Mouse (Mus musculus): ENCODE results near the gene Amhr2. TPM values are rescaled to one million over a fixed set of nuclear protein-coding genes. Genes with fewer than 3 reads are reported as not detected.

Amhr2 gene
- polyA plus RNA-seq, 1 experiment from 2014 or later: 0.38 TPM

- ATAC-seq (ENCODE audit: insufficient number of reproducible peaks, low FRiP score): no peak
- WGBS: 75% methylated on average over 9 of the region's 9 CpGs
Observed at GRCm38 (mm10) chr15:102502254-102502840, 57.2 kb downstream of the Amhr2 start.

GRCm38 (mm10) chr15:102503447-102503846, 58.3 kb downstream of the Amhr2 start, which contains the start of gene Gm10337:
Gene Gm10337 (plus strand): TSS chr15:102503722.
- no peaks in the 10 kb centered on the region for H3K27me3 ChIP-seq (replicated peaks)
- no peak within 1 kb of the TSS for H3K4me2 ChIP-seq
- H3K9ac ChIP-seq: no peak within 1 kb of the TSS
- H3K4me1 ChIP-seq (replicated peaks): peaks cover 16% of the 10 kb centered on the region
- WGBS: 86% methylated on average over 1 of the region's 1 CpGs
- H3K4me3 ChIP-seq: no peak within 1 kb of the TSS
- no peak for ATAC-seq (ENCODE audit: insufficient number of reproducible peaks, low FRiP score)
- H3K27ac ChIP-seq (ENCODE audit: poor library complexity, severe bottlenecking): no peak within 1 kb of the TSS
- H3K9me3 ChIP-seq (replicated peaks): no peaks in the 10 kb centered on the region
- H3K36me3 ChIP-seq: peaks cover 74% of the 10 kb centered on the region

More at GRCm38 (mm10) chr15:102502254-102502840, 57.2 kb downstream of the Amhr2 start:
- H3K27me3 ChIP-seq (replicated peaks): no peaks in the 10 kb centered on the region
- H3K4me2 ChIP-seq: no peak overlapping the region
- H3K27ac ChIP-seq (ENCODE audit: poor library complexity, severe bottlenecking): no peak overlapping the region
- no peak overlapping the region for H3K4me3 ChIP-seq
- no peaks in the 10 kb centered on the region for H3K9me3 ChIP-seq (replicated peaks)
- H3K36me3 ChIP-seq: peaks cover 78% of the 10 kb centered on the region
- peaks cover 13% of the 10 kb centered on the region for H3K4me1 ChIP-seq (replicated peaks)
- no peak overlapping the region for H3K9ac ChIP-seq

Other genes starting within 250 kb of the Amhr2 start
- 47.3 and 48.6 TPM in 2 replicates for gene Zfp740, start 242.1 kb upstream of the Amhr2 start, polyA plus RNA-seq (2016; fragmentation: Nextera tagmentation; extraction: Ambion mirVana)
- 39.1 and 39.4 TPM in 2 replicates for gene Csad, start 240.6 kb upstream of the Amhr2 start, polyA plus RNA-seq (2016; fragmentation: Nextera tagmentation; extraction: Ambion mirVana)
- gene Itgb7, start 213.4 kb upstream of the Amhr2 start, polyA plus RNA-seq (2016; fragmentation: Nextera tagmentation; extraction: Ambion mirVana): 0.38 and 0.72 TPM in 2 replicates
- 12.0 TPM in 2 replicates for gene Rarg, start 187.8 kb upstream of the Amhr2 start, polyA plus RNA-seq (2016; fragmentation: Nextera tagmentation; extraction: Ambion mirVana)
- 0.19 TPM in 1 of 2 replicates, not detected in the other for gene Gm9918, start 174.8 kb upstream of the Amhr2 start, polyA plus RNA-seq (2016; fragmentation: Nextera tagmentation; extraction: Ambion mirVana)
- gene Mfsd5, start 165.9 kb upstream of the Amhr2 start, polyA plus RNA-seq (2016; fragmentation: Nextera tagmentation; extraction: Ambion mirVana): 46.2 and 48.2 TPM in 2 replicates
- gene Espl1, start 149.1 kb upstream of the Amhr2 start, polyA plus RNA-seq (2016; fragmentation: Nextera tagmentation; extraction: Ambion mirVana): 24.0 and 26.1 TPM in 2 replicates
- 267 and 273 TPM in 2 replicates for gene Pfdn5, start 119.3 kb upstream of the Amhr2 start, polyA plus RNA-seq (2016; fragmentation: Nextera tagmentation; extraction: Ambion mirVana)
- 58.8 and 60.7 TPM in 2 replicates for gene Myg1, start 113.7 kb upstream of the Amhr2 start, polyA plus RNA-seq (2016; fragmentation: Nextera tagmentation; extraction: Ambion mirVana)
- gene Aaas, start 94.6 kb upstream of the Amhr2 start, polyA plus RNA-seq (2016; fragmentation: Nextera tagmentation; extraction: Ambion mirVana): 53.8 and 55.8 TPM in 2 replicates
- 0.34 and 0.58 TPM in 2 replicates for gene Sp7, start 78.2 kb upstream of the Amhr2 start, polyA plus RNA-seq (2016; fragmentation: Nextera tagmentation; extraction: Ambion mirVana)
- gene Sp1, start 39.2 kb upstream of the Amhr2 start, polyA plus RNA-seq (2016; fragmentation: Nextera tagmentation; extraction: Ambion mirVana): 6.9 and 7.3 TPM in 2 replicates
- gene Prr13, start 13.7 kb downstream of the Amhr2 start, polyA plus RNA-seq (2016; fragmentation: Nextera tagmentation; extraction: Ambion mirVana): 116 and 119 TPM in 2 replicates
- gene Pcbp2, start 25.2 kb downstream of the Amhr2 start, polyA plus RNA-seq (2016; fragmentation: Nextera tagmentation; extraction: Ambion mirVana): 134 and 142 TPM in 2 replicates
- gene Gm10337, start 58.4 kb downstream of the Amhr2 start, polyA plus RNA-seq (2016; fragmentation: Nextera tagmentation; extraction: Ambion mirVana): not detected in 2 replicates
- gene Map3k12, start 71.7 kb downstream of the Amhr2 start, polyA plus RNA-seq (2016; fragmentation: Nextera tagmentation; extraction: Ambion mirVana): 14.7 and 17.3 TPM in 2 replicates
- 100 and 104 TPM in 2 replicates for gene Tarbp2, start 72.8 kb downstream of the Amhr2 start, polyA plus RNA-seq (2016; fragmentation: Nextera tagmentation; extraction: Ambion mirVana)
- gene Npff, start 79.6 kb downstream of the Amhr2 start, polyA plus RNA-seq (2016; fragmentation: Nextera tagmentation; extraction: Ambion mirVana): 2.2 and 2.8 TPM in 2 replicates
- gene Gm28047, start 179.7 kb downstream of the Amhr2 start, polyA plus RNA-seq (2016; fragmentation: Nextera tagmentation; extraction: Ambion mirVana): not detected in 2 replicates
- gene Atf7, start 180.1 kb downstream of the Amhr2 start, polyA plus RNA-seq (2016; fragmentation: Nextera tagmentation; extraction: Ambion mirVana): 31.0 and 32.5 TPM in 2 replicates
- gene Atp5g2, start 227.0 kb downstream of the Amhr2 start, polyA plus RNA-seq (2016; fragmentation: Nextera tagmentation; extraction: Ambion mirVana): 73.0 and 88.2 TPM in 2 replicates

Data from heart, embryonic 12.5 days (tissue).